Mouse (Mus musculus): ENCODE data around the gene Lin52. TPM values are rescaled to one million over a fixed set of nuclear protein-coding genes. Genes with fewer than 3 reads are reported as not detected.

Lin52 gene
- polyA plus RNA-seq, 1 experiment from 2014 or later, result 8.0 TPM

GRCm38 (mm10) chr12:84512016-84512415 lies 60.8 kb downstream of the Lin52 start:
- no peak overlapping the region for H3K4me3 ChIP-seq (ENCODE audit: low read depth, low read length)
- no peaks in the 10 kb centered on the region for H3K36me3 ChIP-seq (ENCODE audit: control insufficient read depth, insufficient read depth)
- H3K4me1 ChIP-seq (replicated peaks; ENCODE audit: control insufficient read depth, insufficient read depth, low read length), result no peaks in the 10 kb centered on the region
- ATAC-seq, result peak; percentile 59
- H3K4me2 ChIP-seq (replicated peaks; ENCODE audit: low read depth), result no peak overlapping the region
- H3K9me3 ChIP-seq (ENCODE audit: control insufficient read depth), result no peaks in the 10 kb centered on the region
- H3K27me3 ChIP-seq (replicated peaks; ENCODE audit: control insufficient read depth, insufficient read depth, low read length), result no peaks in the 10 kb centered on the region
- H3K9ac ChIP-seq (ENCODE audit: low read depth, low read length), result no peak overlapping the region
- 48% methylated on average over 3 of the region's 3 CpGs for WGBS
- no peak overlapping the region for H3K27ac ChIP-seq (ENCODE audit: low read depth, low read length)
- TF ChIP-seq CTCF (IDR thresholded peaks at IDR 0.05; ENCODE audit: low read depth), result no peak

GRCm38 (mm10) chr12:84515486-84515885 lies 64.3 kb downstream of the Lin52 start:
- H3K36me3 ChIP-seq (ENCODE audit: control insufficient read depth, insufficient read depth), result no peaks in the 10 kb centered on the region
- H3K9ac ChIP-seq (ENCODE audit: low read depth, low read length), result no peak overlapping the region
- H3K27ac ChIP-seq (ENCODE audit: low read depth, low read length), result no peak overlapping the region
- no peaks in the 10 kb centered on the region for H3K27me3 ChIP-seq (replicated peaks; ENCODE audit: control insufficient read depth, insufficient read depth, low read length)
- no peaks in the 10 kb centered on the region for H3K9me3 ChIP-seq (ENCODE audit: control insufficient read depth)
- 82% methylated on average over 4 of the region's 4 CpGs for WGBS
- no peak overlapping the region for H3K4me3 ChIP-seq (ENCODE audit: low read depth, low read length)
- ATAC-seq, result no peak
- H3K4me2 ChIP-seq (replicated peaks; ENCODE audit: low read depth), result no peak overlapping the region
- no peak for TF ChIP-seq CTCF (IDR thresholded peaks at IDR 0.05; ENCODE audit: low read depth)
- H3K4me1 ChIP-seq (replicated peaks; ENCODE audit: control insufficient read depth, insufficient read depth, low read length), result no peaks in the 10 kb centered on the region

GRCm38 (mm10) chr12:84516642-84517041 lies 65.4 kb downstream of the Lin52 start:
- ATAC-seq, result no peak
- 100% methylated on average over 1 of the region's 1 CpGs for WGBS
- TF ChIP-seq CTCF (IDR thresholded peaks at IDR 0.05; ENCODE audit: low read depth), result peak; percentile 43; the same call in 1 of the 2 replicates
- no peak overlapping the region for H3K9ac ChIP-seq (ENCODE audit: low read depth, low read length)
- no peaks in the 10 kb centered on the region for H3K27me3 ChIP-seq (replicated peaks; ENCODE audit: control insufficient read depth, insufficient read depth, low read length)
- H3K4me3 ChIP-seq (ENCODE audit: low read depth, low read length), result no peak overlapping the region
- H3K36me3 ChIP-seq (ENCODE audit: control insufficient read depth, insufficient read depth), result no peaks in the 10 kb centered on the region; the same call in 1 of the 2 replicates
- H3K4me1 ChIP-seq (replicated peaks; ENCODE audit: control insufficient read depth, insufficient read depth, low read length), result no peaks in the 10 kb centered on the region
- no peak overlapping the region for H3K4me2 ChIP-seq (replicated peaks; ENCODE audit: low read depth)
- no peaks in the 10 kb centered on the region for H3K9me3 ChIP-seq (ENCODE audit: control insufficient read depth)
- no peak overlapping the region for H3K27ac ChIP-seq (ENCODE audit: low read depth, low read length)

- no peak overlapping the region for H3K27ac ChIP-seq (ENCODE audit: low read depth, low read length)
- no peak for ATAC-seq
- no peaks in the 10 kb centered on the region for H3K9me3 ChIP-seq (ENCODE audit: control insufficient read depth)
- H3K4me2 ChIP-seq (replicated peaks; ENCODE audit: low read depth), result no peak overlapping the region
- no peak overlapping the region for H3K4me3 ChIP-seq (ENCODE audit: low read depth, low read length)
- H3K9ac ChIP-seq (ENCODE audit: low read depth, low read length), result no peak overlapping the region
- H3K4me1 ChIP-seq (replicated peaks; ENCODE audit: control insufficient read depth, insufficient read depth, low read length), result no peaks in the 10 kb centered on the region
- H3K27me3 ChIP-seq (replicated peaks; ENCODE audit: control insufficient read depth, insufficient read depth, low read length), result no peaks in the 10 kb centered on the region
- 55% methylated on average over 2 of the region's 2 CpGs for WGBS
- TF ChIP-seq CTCF (IDR thresholded peaks at IDR 0.05; ENCODE audit: low read depth), result no peak
- no peaks in the 10 kb centered on the region; the same call in 1 of the 2 replicates for H3K36me3 ChIP-seq (ENCODE audit: control insufficient read depth, insufficient read depth)
Measured at GRCm38 (mm10) chr12:84518018-84518417, 66.8 kb downstream of the Lin52 start.

GRCm38 (mm10) chr12:84523728-84524127 lies 72.5 kb downstream of the Lin52 start:
- no peak overlapping the region for H3K4me2 ChIP-seq (replicated peaks; ENCODE audit: low read depth)
- no peaks in the 10 kb centered on the region for H3K9me3 ChIP-seq (ENCODE audit: control insufficient read depth)
- no peaks in the 10 kb centered on the region for H3K27me3 ChIP-seq (replicated peaks; ENCODE audit: control insufficient read depth, insufficient read depth, low read length)
- H3K27ac ChIP-seq (ENCODE audit: low read depth, low read length), result no peak overlapping the region
- WGBS, result 33% methylated on average over 3 of the region's 3 CpGs
- no peak for ATAC-seq
- no peak for TF ChIP-seq CTCF (IDR thresholded peaks at IDR 0.05; ENCODE audit: low read depth)
- peaks cover 3% of the 10 kb centered on the region; the same call in 1 of the 2 replicates for H3K36me3 ChIP-seq (ENCODE audit: control insufficient read depth, insufficient read depth)
- H3K4me3 ChIP-seq (ENCODE audit: low read depth, low read length), result no peak overlapping the region
- H3K4me1 ChIP-seq (replicated peaks; ENCODE audit: control insufficient read depth, insufficient read depth, low read length), result no peaks in the 10 kb centered on the region
- no peak overlapping the region for H3K9ac ChIP-seq (ENCODE audit: low read depth, low read length)

GRCm38 (mm10) chr12:84524147-84525050 lies 73.2 kb downstream of the Lin52 start:
- 54% methylated on average over 11 of the region's 11 CpGs for WGBS
- Histone ChIP-seq H3K9me3 (ENCODE audit: control insufficient read depth) (no peaks in the 10 kb centered on the region), H3K4me2 (replicated peaks; ENCODE audit: low read depth) (no peak overlapping the region), H3K36me3 (ENCODE audit: control insufficient read depth, insufficient read depth) (peaks cover 3% of the 10 kb centered on the region; the same call in 1 of the 2 replicates), H3K4me1 (replicated peaks; ENCODE audit: control insufficient read depth, insufficient read depth, low read length) (no peaks in the 10 kb centered on the region), H3K4me3 (ENCODE audit: low read depth, low read length) (no peak overlapping the region), H3K27ac (ENCODE audit: low read depth, low read length) (no peak overlapping the region), H3K9ac (ENCODE audit: low read depth, low read length) (no peak overlapping the region), H3K27me3 (replicated peaks; ENCODE audit: control insufficient read depth, insufficient read depth, low read length) (no peaks in the 10 kb centered on the region)
- TF ChIP-seq CTCF (IDR thresholded peaks at IDR 0.05; ENCODE audit: low read depth), result no peak
- ATAC-seq, result no peak
